Mouse (Mus musculus): Measurements from ENCODE around the gene Gm49630.
"Not testable (repeated sequence)": the region's sequence is repeated elsewhere in the genome, so short reads cannot be mapped to it uniquely, and the experiment has no call there.

The Gm49630 gene

GRCm38 (mm10) chr17:7371879-7372278 is at the start of gene Gm49630:
Gm49630 (minus strand) TSS chr17:7371979.
- not testable (repeated sequence) for DNase-seq (ENCODE audit: low spot score in 2 of 2)

GRCm38 (mm10) chr17:7420191-7420973 is 48.6 kb upstream of the Gm49630 start:
- DNase-seq (ENCODE audit: low spot score in 2 of 2) = peak in 1 of 2 experiments; percentile 35

- not testable (repeated sequence) for DNase-seq (ENCODE audit: low spot score in 2 of 2)
Measured at GRCm38 (mm10) chr17:7414601-7415310, 43.0 kb upstream of the Gm49630 start.

- not testable (repeated sequence) for DNase-seq (ENCODE audit: low spot score in 2 of 2)
Measured at GRCm38 (mm10) chr17:7413336-7413735, 41.6 kb upstream of the Gm49630 start.

DNA sequence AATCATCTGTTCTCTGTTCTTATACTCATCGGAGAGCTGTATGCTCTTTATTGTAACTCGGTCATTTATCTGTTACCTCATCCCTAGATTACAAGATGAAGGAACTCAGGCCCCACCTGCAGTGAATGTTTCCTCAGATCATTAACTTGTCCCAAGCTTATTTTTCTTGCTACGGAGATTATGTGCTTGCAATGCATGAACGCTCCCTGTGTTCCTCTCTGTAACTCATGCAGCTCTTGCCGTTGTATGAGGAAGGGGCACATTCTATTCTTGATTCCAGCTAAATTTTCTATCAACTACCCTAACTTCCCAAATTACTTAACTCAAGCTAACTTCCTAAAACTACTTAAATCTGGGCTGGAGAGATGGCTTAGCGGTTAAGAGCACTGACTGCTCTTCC is 28.0 kb upstream of the Gm49630 start:
- not testable (repeated sequence) for DNase-seq (ENCODE audit: low spot score in 2 of 2)

DNA sequence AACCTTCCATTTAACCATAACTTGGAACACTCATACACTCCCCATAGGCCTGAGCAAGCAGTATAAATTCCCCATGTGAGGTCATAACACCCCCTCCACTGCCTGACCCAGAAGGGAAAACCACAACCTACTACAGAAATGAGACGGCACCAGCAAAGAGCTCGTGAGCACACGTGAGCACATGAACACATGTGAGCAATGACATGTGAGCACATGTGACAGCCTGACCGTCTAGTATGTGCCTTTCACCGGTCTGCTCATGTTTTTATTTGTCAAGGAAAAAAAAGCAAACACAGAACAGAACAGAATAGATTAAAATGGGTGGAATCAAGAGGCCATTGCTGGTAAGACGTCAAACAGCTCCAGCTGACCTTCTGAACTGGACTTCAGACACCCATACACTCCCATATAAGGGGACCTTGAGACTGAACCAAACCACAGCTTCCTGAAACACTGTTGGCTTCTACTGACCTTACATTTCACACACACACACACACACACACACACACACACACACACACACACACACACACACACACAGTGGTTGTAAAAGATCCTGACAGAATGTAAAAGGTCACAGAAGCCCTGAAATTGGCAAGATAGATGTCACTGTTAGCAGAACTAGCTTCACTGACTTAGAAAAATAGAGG is 26.5 kb upstream of the Gm49630 start:
- DNase-seq (ENCODE audit: low spot score in 2 of 2) = not testable (repeated sequence)

DNA sequence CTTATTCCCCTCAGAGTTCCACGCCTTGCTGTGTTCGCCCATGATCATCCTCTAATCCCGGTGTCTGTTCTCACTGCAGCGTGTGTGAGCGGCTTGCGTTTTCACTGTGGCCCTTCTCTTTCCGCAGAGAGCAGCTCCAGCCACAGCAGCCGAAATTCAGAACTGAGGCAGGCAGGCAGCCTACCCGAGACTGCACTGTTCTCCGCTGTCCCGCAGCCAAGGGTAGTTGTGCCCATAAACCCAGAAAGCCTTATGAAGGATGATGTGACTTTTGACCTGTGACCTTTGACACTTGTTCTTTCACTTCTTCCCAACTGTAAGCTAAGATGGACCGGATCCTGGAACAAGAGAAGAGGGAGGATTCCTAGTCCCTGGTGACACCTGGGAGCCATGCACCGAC is 25.3 kb upstream of the Gm49630 start:
- not testable (repeated sequence) for DNase-seq (ENCODE audit: low spot score in 2 of 2)

- DNase-seq (ENCODE audit: low spot score in 2 of 2) = not testable (repeated sequence)
Measured at GRCm38 (mm10) chr17:7396288-7396687, 24.5 kb upstream of the Gm49630 start.

GRCm38 (mm10) chr17:7395671-7396070 is 23.9 kb upstream of the Gm49630 start:
- not testable (repeated sequence) for DNase-seq (ENCODE audit: low spot score in 2 of 2)

GRCm38 (mm10) chr17:7395116-7395515 is 23.3 kb upstream of the Gm49630 start:
- DNase-seq (ENCODE audit: low spot score in 2 of 2) = not testable (repeated sequence)

- DNase-seq (ENCODE audit: low spot score in 2 of 2) = not testable (repeated sequence)
Measured at GRCm38 (mm10) chr17:7389898-7390297, 18.1 kb upstream of the Gm49630 start.

DNA sequence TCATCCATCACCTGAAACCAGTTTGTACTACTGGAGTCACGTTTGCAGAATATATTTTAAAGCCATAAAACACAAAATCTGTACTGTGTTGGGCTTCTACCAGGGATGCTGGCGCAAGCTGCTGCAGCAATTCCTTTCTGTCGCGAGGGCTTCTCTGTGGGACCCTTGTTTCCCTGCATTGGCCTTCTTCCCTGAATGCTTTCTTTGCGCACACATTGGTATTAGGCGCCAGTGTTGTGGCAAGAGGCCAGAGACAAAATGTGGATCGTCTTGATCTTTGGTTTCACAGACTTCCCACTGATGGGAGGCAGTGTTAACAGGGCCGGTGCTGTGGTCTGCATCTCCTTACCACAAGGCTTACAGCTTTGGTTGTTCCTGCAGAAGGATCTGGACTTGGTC is 17.2 kb upstream of the Gm49630 start:
- not testable (repeated sequence) for DNase-seq (ENCODE audit: low spot score in 2 of 2)

- not testable (repeated sequence) for DNase-seq (ENCODE audit: low spot score in 2 of 2)
Measured at GRCm38 (mm10) chr17:7388341-7388957, 16.7 kb upstream of the Gm49630 start.

GRCm38 (mm10) chr17:7386016-7386415 is 14.2 kb upstream of the Gm49630 start:
- not testable (repeated sequence) for DNase-seq (ENCODE audit: low spot score in 2 of 2)

DNA sequence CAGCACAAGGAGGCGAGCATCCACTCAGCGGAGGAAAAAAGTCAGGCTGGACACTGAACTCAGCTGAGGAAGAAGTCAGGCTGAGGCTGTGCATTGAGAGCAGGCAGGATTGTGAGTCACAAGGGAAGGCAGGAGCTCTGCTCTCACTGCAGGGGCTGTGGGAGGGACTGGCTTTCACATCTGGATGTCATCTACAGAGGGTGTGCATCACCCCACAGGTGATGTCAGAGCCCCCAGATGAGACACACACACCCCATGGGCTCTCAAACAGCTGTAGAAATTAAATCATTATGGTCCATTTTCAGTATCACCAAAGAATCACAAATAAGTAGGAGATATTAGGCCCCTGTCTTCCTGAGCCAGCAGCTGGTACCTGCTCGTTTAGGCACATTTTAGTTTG is 13.6 kb upstream of the Gm49630 start, which contains the start of gene Unc93a2:
TSS of gene Unc93a2 (minus strand) at position 101 of the 400 bp plus-strand sequence.
- not testable (repeated sequence) for DNase-seq (ENCODE audit: low spot score in 2 of 2)

DNA sequence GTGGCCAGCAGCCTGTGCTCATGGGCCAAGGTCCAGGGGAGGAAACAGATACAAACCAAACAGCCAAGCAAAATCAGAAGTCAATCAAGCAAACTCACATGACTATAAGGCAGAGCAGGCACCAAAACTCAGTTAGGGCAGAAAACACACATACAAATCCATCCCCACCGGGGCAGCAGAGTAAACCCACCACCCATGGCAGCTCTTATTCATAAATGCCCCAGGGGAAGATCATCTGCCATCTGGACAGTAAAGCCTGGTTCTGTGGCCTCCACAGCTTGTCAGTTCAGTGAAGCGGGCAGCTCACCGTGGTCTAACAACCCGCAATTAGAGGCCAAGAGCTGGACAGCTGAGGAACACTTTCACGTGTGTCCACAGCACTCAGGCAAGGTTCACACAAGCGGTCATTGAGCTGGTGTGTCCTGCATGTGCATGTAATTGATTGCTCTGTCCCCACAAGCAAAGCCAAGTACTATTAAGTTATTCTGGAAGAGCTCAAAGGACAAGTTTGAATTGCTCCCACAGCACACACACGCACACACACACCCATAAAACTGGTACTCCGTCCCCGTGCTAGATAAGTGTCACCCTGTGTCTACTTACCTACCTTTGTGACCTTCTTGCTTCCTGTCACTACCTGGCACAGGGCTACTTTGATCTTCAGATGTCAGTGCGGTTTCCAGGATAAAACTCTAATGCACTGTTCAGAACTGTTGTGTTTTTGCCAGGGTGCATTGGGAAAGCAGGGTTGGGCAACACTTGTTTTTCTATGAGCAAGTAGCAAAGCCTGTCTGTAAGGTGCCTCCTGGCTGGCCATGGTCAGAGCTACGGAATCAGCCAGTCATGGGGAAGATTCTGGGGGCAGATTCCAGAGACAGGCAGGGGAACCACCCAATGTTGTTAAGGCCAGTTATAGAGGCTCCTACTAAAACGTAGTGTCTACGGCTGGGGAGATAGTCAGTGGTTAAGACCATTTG is 11.7 kb upstream of the Gm49630 start:
- not testable (repeated sequence) for DNase-seq (ENCODE audit: low spot score in 2 of 2)

DNA sequence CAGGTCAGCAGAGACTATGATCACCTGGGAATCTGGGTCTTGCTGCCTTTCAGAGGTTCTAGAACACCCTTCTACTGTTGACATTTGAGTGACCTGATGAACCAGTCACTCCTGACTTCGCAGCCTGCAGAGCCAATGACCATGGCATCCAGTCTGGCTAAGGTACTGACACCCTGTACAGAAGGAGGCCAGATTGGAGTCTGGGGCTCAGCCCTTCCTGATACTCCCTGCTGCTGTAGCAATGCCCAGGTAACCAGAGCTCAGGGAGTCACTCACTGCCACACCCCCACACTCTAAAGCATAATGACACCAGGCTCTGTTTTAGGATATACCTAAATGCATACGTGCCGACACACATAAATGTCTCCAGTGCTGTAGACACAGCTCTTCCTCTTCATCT is 10.9 kb upstream of the Gm49630 start:
- not testable (repeated sequence) for DNase-seq (ENCODE audit: low spot score in 2 of 2)

DNA sequence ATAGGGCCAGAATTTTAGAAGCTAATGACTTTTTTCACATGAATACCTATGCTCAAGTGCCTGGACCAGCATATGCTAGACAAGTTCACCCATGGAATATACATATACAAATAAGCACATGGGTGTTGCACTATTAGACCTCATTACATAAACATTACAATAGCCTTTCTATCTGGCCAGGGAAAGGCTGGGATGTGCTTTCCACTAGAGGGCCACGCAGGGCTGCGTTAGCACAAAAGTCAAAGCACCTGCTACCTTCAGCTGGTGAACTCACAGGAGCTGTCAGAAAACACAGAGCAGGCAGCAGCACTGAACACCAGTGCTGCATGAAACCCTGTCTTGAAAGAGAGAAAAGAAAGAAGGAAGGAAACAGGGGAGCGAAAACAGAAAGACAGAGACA is 6.1 kb upstream of the Gm49630 start:
- not testable (repeated sequence) for DNase-seq (ENCODE audit: low spot score in 2 of 2)

DNA sequence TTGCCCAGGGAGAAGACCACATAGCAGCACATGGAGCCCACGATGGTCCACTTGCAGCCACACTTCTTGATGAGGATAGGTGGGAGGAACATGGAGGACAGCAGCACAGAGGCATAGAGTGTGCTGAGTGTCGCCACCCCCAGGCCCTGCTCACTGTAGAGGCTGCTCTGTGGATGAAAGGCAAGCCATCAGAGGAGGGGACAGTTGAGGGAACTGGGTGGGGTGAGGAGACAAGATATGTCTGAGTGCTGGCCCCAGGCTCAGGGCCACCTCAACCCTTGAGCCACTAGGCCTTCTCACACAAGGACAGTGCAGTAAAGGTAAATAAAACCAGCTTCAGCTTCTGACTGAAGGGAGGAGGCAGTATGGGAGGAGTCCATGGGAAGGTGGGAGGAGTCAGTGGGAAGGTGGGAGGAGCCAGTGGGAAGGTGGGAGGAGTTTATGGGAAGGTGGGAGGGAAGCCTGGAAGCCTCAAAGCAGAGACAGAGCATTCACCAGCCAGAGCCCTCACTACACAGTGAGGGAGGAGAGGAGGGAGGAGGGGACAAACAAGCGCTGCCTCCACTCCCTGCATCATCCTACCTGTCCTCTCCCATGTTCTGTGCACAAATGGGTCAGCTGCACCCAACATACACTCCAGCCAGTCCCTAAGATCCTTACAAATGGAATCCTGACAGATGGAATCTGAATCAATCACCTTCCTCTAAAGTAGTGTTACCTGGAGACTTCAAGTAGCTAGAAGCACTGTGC is 5.3 kb upstream of the Gm49630 start:
- not testable (repeated sequence) for DNase-seq (ENCODE audit: low spot score in 2 of 2)

GRCm38 (mm10) chr17:7369401-7369800 is 2.4 kb downstream of the Gm49630 start:
- DNase-seq (ENCODE audit: low spot score in 2 of 2) = not testable (repeated sequence)

Data from left cerebral cortex, adult 9 months (tissue).